Mouse (Mus musculus) heart, embryonic 12.5 days (tissue): ENCODE data around the gene Rph3a. TPM values are rescaled to one million over a fixed set of nuclear protein-coding genes. Genes with fewer than 3 reads are reported as not detected.
"Not testable (repeated sequence)": the region's sequence is repeated elsewhere in the genome, so short reads cannot be mapped to it uniquely, and the experiment has no call there.

ENCODE experiments used
- ATAC-seq: fragments of 200-750 bp; cut with Nextera tagmentation; 2 replicates; pipeline ENCODE4 v1.8.0; 2017; ENCODE audit warnings: moderate TSS enrichment, moderate library complexity; ENCODE audit not compliant: insufficient number of reproducible peaks, low FRiP score
- H3K27ac ChIP-seq: fragments of 300-500 bp; sonication (generic); 2 replicates; pipeline ENCODE4 v1.5.1; 2016; ENCODE audit warnings: mild to moderate bottlenecking, moderate library complexity; ENCODE audit not compliant: poor library complexity, severe bottlenecking
- H3K27me3 ChIP-seq: fragments of 300-500 bp; sonication (generic); replicated peaks from 2 replicates; pipeline ENCODE4 v1.6.1; 2016; ENCODE audit warnings: mild to moderate bottlenecking, moderate library complexity
- H3K36me3 ChIP-seq: fragments of 300-500 bp; sonication (generic); 2 replicates; pipeline ENCODE4 v1.6.1; 2016; ENCODE audit warnings: mild to moderate bottlenecking, moderate library complexity
- H3K4me1 ChIP-seq: fragments of 300-500 bp; sonication (generic); replicated peaks from 2 replicates; pipeline ENCODE4 v1.6.1; 2016; ENCODE audit warnings: mild to moderate bottlenecking
- H3K4me2 ChIP-seq: fragments of 300-500 bp; sonication (generic); 2 replicates; pipeline ENCODE4 v1.6.1; 2016; ENCODE audit warnings: mild to moderate bottlenecking, moderate library complexity
- H3K4me3 ChIP-seq: fragments of 300-500 bp; sonication (generic); 2 replicates; pipeline ENCODE4 v1.5.1; 2016; ENCODE audit warnings: mild to moderate bottlenecking
- H3K9ac ChIP-seq: fragments of 300-500 bp; sonication (generic); 2 replicates; pipeline ENCODE4 v1.6.1; 2016; ENCODE audit warnings: mild to moderate bottlenecking, moderate library complexity
- H3K9me3 ChIP-seq: fragments of 300-500 bp; sonication (generic); replicated peaks from 2 replicates; pipeline ENCODE4 v1.6.1; 2016; ENCODE audit warnings: mild to moderate bottlenecking, moderate library complexity
- WGBS: fragments of 180-500 bp; shearing (Covaris S2); methylation state at CpG from one replicate; pipeline ENCODE4 v1.1.7; 2016; 5-methylcytosine and 5-hydroxymethylcytosine counted together
- polyA plus RNA-seq: library from polyadenylated mRNA; unstranded; fragments of >200 nt; fragmentation: Nextera tagmentation; extraction: Ambion mirVana; gene quantifications from 2 replicates; pipeline ENCODE4 v1.2.1, GENCODE M21; 2016

Rph3a gene
- polyA plus RNA-seq, 1 experiment from 2014 or later, result not detected

GRCm38 (mm10) chr5:120952242-120952770 lies 57.6 kb downstream of the Rph3a start:
- H3K36me3 ChIP-seq, result no peaks in the 10 kb centered on the region
- 58% methylated on average over 10 of the region's 10 CpGs for WGBS
- 0 out of 2 replicates have a peak, but pooled peaks cover 3% of the 10 kb centered on the region for H3K27me3 ChIP-seq
- H3K4me3 ChIP-seq, result no peak overlapping the region
- H3K9ac ChIP-seq, result no peak overlapping the region
- no peak for ATAC-seq
- H3K9me3 ChIP-seq, result no peaks in the 10 kb centered on the region
- H3K27ac ChIP-seq, result no peak overlapping the region
- no peak overlapping the region for H3K4me2 ChIP-seq
- peaks cover 3% of the 10 kb centered on the region; the same call in 1 of the 2 replicates for H3K4me1 ChIP-seq

GRCm38 (mm10) chr5:120942076-120942475 lies 67.8 kb downstream of the Rph3a start:
- H3K4me2 ChIP-seq, result no peak overlapping the region
- H3K4me3 ChIP-seq, result no peak overlapping the region
- H3K36me3 ChIP-seq, result no peaks in the 10 kb centered on the region
- no peak for ATAC-seq
- H3K4me1 ChIP-seq, result no peaks in the 10 kb centered on the region
- 54% methylated on average over 10 of the region's 10 CpGs for WGBS
- H3K9me3 ChIP-seq, result no peaks in the 10 kb centered on the region
- no peak overlapping the region for H3K9ac ChIP-seq
- no peaks in the 10 kb centered on the region; the same call in 1 of the 2 replicates for H3K27me3 ChIP-seq
- no peak overlapping the region for H3K27ac ChIP-seq

GRCm38 (mm10) chr5:120938586-120938985 lies 71.3 kb downstream of the Rph3a start:
- H3K4me2 ChIP-seq, result no peak overlapping the region
- no peaks in the 10 kb centered on the region for H3K36me3 ChIP-seq
- H3K4me1 ChIP-seq, result no peaks in the 10 kb centered on the region
- H3K27me3 ChIP-seq, result no peaks in the 10 kb centered on the region
- H3K9me3 ChIP-seq, result no peaks in the 10 kb centered on the region
- no peak overlapping the region for H3K27ac ChIP-seq
- H3K9ac ChIP-seq, result no peak overlapping the region
- 30% methylated on average over 8 of the region's 8 CpGs for WGBS
- ATAC-seq, result no peak
- no peak overlapping the region for H3K4me3 ChIP-seq

DNA sequence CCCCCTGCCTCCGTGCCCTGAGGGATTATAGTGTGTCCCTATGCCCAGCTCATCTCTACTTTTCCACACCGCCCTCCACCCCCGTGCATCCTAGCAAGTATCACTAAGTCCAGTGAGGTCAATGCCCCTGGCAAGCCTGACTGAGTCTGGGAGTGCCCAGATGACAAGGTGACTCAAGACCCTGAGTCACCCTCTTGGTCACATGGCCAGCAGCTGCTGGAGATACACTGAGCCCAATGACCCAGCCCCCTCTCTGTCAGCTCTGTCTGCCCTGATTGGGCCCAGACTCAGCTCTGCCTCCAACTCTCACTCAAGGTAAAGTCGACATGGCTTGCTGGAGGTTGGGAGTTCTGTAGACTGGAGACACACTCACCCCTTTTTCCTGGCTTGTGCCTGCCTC lies 72.1 kb downstream of the Rph3a start:
- no peaks in the 10 kb centered on the region for H3K36me3 ChIP-seq
- no peak; the same call in 1 of the 2 replicates for ATAC-seq
- no peaks in the 10 kb centered on the region for H3K9me3 ChIP-seq
- 65% methylated on average over 4 of the region's 4 CpGs for WGBS
- no peak overlapping the region for H3K9ac ChIP-seq
- H3K27ac ChIP-seq, result no peak overlapping the region
- no peak overlapping the region for H3K4me2 ChIP-seq
- no peaks in the 10 kb centered on the region for H3K4me1 ChIP-seq
- H3K27me3 ChIP-seq, result no peaks in the 10 kb centered on the region
- H3K4me3 ChIP-seq, result no peak overlapping the region

GRCm38 (mm10) chr5:120933966-120934365 lies 75.9 kb downstream of the Rph3a start:
- Histone ChIP-seq H3K27me3 (no peaks in the 10 kb centered on the region), H3K4me2 (no peak overlapping the region), H3K9ac (no peak overlapping the region), H3K27ac (no peak overlapping the region), H3K4me3 (no peak overlapping the region), H3K36me3 (no peaks in the 10 kb centered on the region), H3K9me3 (no peaks in the 10 kb centered on the region; the same call in 1 of the 2 replicates), H3K4me1 (no peaks in the 10 kb centered on the region)
- 14% methylated on average over 5 of the region's 5 CpGs for WGBS
- ATAC-seq, result no peak

GRCm38 (mm10) chr5:120927036-120927435 lies 82.9 kb downstream of the Rph3a start:
- H3K4me2 ChIP-seq, result no peak overlapping the region
- no peaks in the 10 kb centered on the region; the same call in 1 of the 2 replicates for H3K9me3 ChIP-seq
- H3K27ac ChIP-seq, result no peak overlapping the region
- H3K27me3 ChIP-seq, result no peaks in the 10 kb centered on the region
- no peak overlapping the region for H3K9ac ChIP-seq
- no peaks in the 10 kb centered on the region for H3K4me1 ChIP-seq
- ATAC-seq, result no peak
- H3K4me3 ChIP-seq, result no peak overlapping the region
- 0% methylated on average over 1 of the region's 1 CpGs for WGBS
- H3K36me3 ChIP-seq, result no peaks in the 10 kb centered on the region

DNA sequence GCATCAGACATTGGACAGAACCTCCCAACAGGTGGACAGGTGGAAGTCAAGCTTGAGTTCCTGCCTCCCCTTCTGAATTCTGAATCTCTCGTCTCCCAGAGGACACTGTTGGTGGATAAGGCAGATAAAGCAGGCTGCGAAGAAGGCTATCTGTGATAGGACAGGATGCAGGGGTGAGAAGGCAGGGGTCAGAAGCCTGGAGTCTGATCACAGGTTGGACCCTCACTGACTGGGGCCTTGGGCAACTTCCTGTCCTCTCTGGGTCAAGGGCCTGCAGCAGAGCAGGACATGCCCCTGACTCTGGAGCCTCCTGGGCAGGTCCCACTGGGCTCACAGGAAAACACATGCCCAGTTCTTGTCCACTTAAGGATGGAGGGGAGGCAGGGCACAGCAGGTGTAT lies 83.6 kb downstream of the Rph3a start:
- H3K4me1 ChIP-seq, H3K4me3 ChIP-seq, H3K9ac ChIP-seq, ATAC-seq, H3K27me3 ChIP-seq, H3K4me2 ChIP-seq, H3K27ac ChIP-seq, H3K9me3 ChIP-seq, H3K36me3 ChIP-seq: not testable (repeated sequence)
- WGBS, result 33% methylated on average over 2 of the region's 2 CpGs

DNA sequence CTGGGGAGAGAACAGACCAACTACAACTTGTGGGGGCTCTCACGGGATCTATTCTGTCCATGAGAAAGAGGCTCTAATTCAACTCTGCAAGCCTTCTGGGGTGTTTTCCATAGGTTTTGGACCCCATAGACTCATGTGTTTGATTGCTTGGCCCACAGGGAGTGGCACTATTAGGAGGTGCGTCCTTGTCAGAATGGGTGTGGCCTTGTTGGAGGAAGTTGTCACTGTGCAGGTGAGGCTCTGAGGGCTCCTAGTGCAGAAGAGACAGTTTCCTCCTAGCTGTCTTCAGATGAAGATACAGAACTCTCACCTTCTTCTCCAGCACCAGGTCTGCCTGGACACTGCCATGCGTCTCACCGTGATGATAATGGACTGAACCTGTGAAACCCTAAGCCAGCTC lies 85.4 kb downstream of the Rph3a start:
- not testable (repeated sequence) for H3K36me3 ChIP-seq, H3K4me2 ChIP-seq, ATAC-seq, H3K4me3 ChIP-seq, H3K9me3 ChIP-seq, H3K27ac ChIP-seq, H3K4me1 ChIP-seq, H3K27me3 ChIP-seq, H3K9ac ChIP-seq
- 76% methylated on average over 4 of the region's 4 CpGs for WGBS

DNA sequence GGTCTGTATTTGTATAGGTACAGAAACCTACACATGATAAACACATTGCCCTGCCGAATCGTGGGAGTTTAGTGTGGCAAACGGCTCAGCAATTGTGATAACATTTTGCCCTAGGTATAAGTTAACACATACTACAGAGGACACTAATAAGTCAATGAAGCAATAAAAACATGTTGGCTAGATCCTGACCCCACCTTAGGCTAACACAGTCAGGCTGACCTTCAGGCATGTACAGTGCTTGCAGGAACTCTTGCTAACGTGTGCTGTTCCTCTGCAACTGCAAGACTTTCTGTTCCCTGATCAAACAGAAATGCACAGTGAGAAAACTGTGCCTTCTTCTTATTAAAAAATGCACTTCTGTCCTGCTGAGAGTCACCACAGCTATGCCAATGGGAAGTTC lies 85.9 kb downstream of the Rph3a start:
- no peaks in the 10 kb centered on the region for H3K9me3 ChIP-seq
- 77% methylated on average over 4 of the region's 4 CpGs for WGBS
- no peak overlapping the region for H3K9ac ChIP-seq
- no peak overlapping the region for H3K4me2 ChIP-seq
- no peak for ATAC-seq
- 0 out of 2 replicates have a peak, but pooled peaks cover 5% of the 10 kb centered on the region for H3K27me3 ChIP-seq
- H3K27ac ChIP-seq, result no peak overlapping the region
- no peaks in the 10 kb centered on the region for H3K36me3 ChIP-seq
- H3K4me3 ChIP-seq, result no peak overlapping the region
- H3K4me1 ChIP-seq, result no peaks in the 10 kb centered on the region

DNA sequence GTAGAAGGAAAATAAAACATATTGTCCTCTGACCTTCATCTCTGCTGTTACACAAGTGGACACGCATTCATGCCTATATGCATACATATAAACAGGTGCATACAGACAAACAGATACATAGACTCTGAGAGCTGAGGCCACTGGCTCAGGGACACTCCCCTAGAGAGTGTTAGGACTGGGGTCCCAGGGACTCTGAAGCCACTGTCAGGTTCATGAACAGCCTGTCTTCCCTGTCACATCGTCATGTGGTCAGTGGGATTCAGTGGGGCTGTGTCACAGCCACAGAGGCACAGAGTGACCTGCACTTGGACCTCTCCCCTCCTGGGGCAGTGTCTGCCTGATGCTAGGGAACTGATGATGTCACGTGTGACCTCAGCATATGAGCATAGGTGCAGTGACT lies 89.6 kb downstream of the Rph3a start:
- H3K27ac ChIP-seq, result no peak overlapping the region
- no peak for ATAC-seq
- no peak overlapping the region for H3K4me2 ChIP-seq
- H3K9ac ChIP-seq, result no peak overlapping the region
- H3K27me3 ChIP-seq, result 0 out of 2 replicates have a peak, but pooled peaks cover 5% of the 10 kb centered on the region
- 71% methylated on average over 3 of the region's 3 CpGs for WGBS
- no peaks in the 10 kb centered on the region for H3K9me3 ChIP-seq
- no peak overlapping the region for H3K4me3 ChIP-seq
- no peaks in the 10 kb centered on the region for H3K36me3 ChIP-seq
- H3K4me1 ChIP-seq, result no peaks in the 10 kb centered on the region

DNA sequence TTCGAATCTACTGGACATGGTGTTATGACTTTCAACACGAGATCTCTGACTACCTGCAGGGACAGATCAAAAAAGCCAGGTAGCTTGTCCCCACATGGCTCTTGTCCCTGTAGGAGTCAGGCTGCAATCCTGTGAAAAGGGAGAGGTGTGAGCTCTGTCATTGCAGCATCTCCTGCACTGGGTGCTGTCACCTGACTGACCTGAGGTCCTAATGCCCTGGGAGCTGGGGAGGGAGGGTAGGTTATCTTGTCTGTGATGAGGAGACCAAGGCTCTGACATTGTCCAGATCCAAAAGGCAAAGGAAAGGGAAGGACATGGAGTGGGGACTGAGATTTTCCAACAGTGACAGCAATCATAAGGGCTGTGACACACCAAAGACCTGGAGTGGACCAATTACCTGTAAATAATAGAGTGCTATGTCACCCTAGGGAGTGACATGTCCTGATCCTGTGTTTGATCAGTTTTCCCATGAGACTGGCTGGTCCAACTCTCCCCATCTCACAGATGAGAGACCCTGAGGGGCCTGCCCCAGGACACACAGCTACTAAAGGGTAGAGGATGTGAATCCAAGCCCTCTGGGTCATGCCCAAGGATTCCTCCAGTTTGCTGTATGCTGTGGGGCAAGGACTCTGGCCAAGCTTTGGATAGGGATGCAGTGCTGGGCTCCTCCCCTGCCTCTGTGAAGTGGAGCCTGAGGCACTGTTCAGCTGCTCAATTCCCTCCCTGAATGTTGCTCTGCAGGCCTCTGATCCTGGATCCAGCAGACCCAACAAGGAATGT lies 90.5 kb downstream of the Rph3a start:
- WGBS, result 57% methylated on average over 2 of the region's 2 CpGs
- not testable (repeated sequence) for H3K9me3 ChIP-seq, H3K36me3 ChIP-seq, H3K4me1 ChIP-seq, H3K4me3 ChIP-seq, H3K27ac ChIP-seq, H3K9ac ChIP-seq, H3K27me3 ChIP-seq, ATAC-seq, H3K4me2 ChIP-seq
